Comparison of ENCODE assay signal across 9 mouse cellular contexts in the genomic region with DNA sequence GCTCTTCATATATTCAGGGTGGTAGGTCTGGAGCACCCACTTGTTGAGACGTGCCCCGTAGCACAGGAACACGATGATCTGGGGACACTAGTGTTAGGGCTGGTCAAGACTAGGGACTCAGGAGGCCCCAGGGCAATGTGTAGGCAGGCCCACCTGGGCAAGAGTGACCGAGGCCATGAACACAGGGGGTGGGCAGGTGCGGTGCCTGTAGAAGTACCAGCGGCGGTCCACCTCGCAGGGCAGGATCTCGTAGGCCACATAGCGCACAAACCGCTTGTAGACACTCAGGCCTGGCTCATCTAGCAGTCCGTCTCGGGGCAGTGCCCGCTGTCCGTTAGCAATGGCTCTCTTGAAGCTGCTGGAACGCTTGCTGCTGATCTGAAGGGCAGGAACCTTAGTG. TPM values are rescaled to one million over a fixed set of nuclear protein-coding genes. Genes with fewer than 3 reads are reported as not detected.
DNase-seq lines count a peak whose midpoint lies in the region; ATAC-seq and TF ChIP-seq lines count a peak whose summit lies in the region.
"Had no signal": no experiment of that assay in that cellular context is flagged by ENCODE, and none has a peak within 500 bp of the region (broad histone marks: within the 10 kb centered on the region; RNA-seq: fewer than 3 reads in every experiment).

No protein-coding gene starts in this region.

- H3K27ac ChIP-seq in intestine, postnatal 0 days (ENCODE audit: low read depth, low read length), result no peak overlapping the region
- no peak overlapping the region for H3K27ac ChIP-seq in stomach, embryonic 14.5 days (ENCODE audit: low read length)

- peak overlapping the region; percentile 22; the same call in 1 of the 2 replicates for H3K9ac ChIP-seq in intestine, postnatal 0 days (ENCODE audit: low read depth, low read length)
- H3K9ac ChIP-seq in stomach, embryonic 14.5 days (replicated peaks; ENCODE audit: low read depth, low read length), result no peak overlapping the region

- no peaks in the 10 kb centered on the region for H3K9me3 ChIP-seq in megakaryocyte, embryonic 14.5 days
- H3K9me3 ChIP-seq in intestine, postnatal 0 days (ENCODE audit: control insufficient read depth), result no peaks in the 10 kb centered on the region
- H3K9me3 ChIP-seq in stomach, embryonic 14.5 days (ENCODE audit: control insufficient read depth, low read depth, low read length), result no peaks in the 10 kb centered on the region

- WGBS in intestine, postnatal 0 days, result 90% methylated on average over 16 of the region's 16 CpGs
- 93% methylated on average over 16 of the region's 16 CpGs for WGBS in stomach, embryonic 14.5 days

- H3K27me3 ChIP-seq in megakaryocyte, embryonic 14.5 days (replicated peaks), result no peaks in the 10 kb centered on the region
- no peaks in the 10 kb centered on the region for H3K27me3 ChIP-seq in intestine, postnatal 0 days (replicated peaks; ENCODE audit: control insufficient read depth, insufficient read depth, low read length)
- no peaks in the 10 kb centered on the region for H3K27me3 ChIP-seq in stomach, embryonic 14.5 days (ENCODE audit: control insufficient read depth, insufficient read depth, low read length)

- peaks cover 85% of the 10 kb centered on the region for H3K4me1 ChIP-seq in megakaryocyte, embryonic 14.5 days
- peaks cover 11% of the 10 kb centered on the region; the same call in 1 of the 2 replicates for H3K4me1 ChIP-seq in intestine, postnatal 0 days (replicated peaks; ENCODE audit: control insufficient read depth, insufficient read depth, low read length)
- H3K4me1 ChIP-seq in stomach, embryonic 14.5 days (ENCODE audit: control insufficient read depth, insufficient read depth, low read length), result peaks cover 46% of the 10 kb centered on the region

- ATAC-seq in cerebellum, adult (ENCODE audit: insufficient number of reproducible peaks, low FRiP score, low TSS enrichment), result no peak
- no peak for ATAC-seq in megakaryocyte, adult 5-6 weeks (ENCODE audit: poor library complexity, severe bottlenecking)
- ATAC-seq in intestine, postnatal 0 days, result no peak
- no peak for ATAC-seq in stomach, embryonic 14.5 days (ENCODE audit: insufficient number of reproducible peaks, insufficient read depth, low FRiP score, low read depth)

- TF ChIP-seq CTCF in intestine, postnatal 0 days (IDR thresholded peaks at IDR 0.05; ENCODE audit: low read depth), result no peak

- H3K4me3 ChIP-seq in megakaryocyte, embryonic 14.5 days (replicated peaks), result peak overlapping the region; percentile 19
- no peak overlapping the region for H3K4me3 ChIP-seq in intestine, postnatal 0 days (ENCODE audit: low read depth, low read length)
- no peak overlapping the region for H3K4me3 ChIP-seq in stomach, embryonic 14.5 days (ENCODE audit: low read depth, low read length)

- DNase-seq in cerebellum, adult 9-11 months, result peak; percentile 67
- DNase-seq in lung, postnatal 10 days, result no peak
- no peak for DNase-seq in lung, postnatal 4 days
- DNase-seq: thymus, postnatal 25 days had no signal

- H3K4me2 ChIP-seq in intestine, postnatal 0 days (replicated peaks; ENCODE audit: low read depth), result peak overlapping the region; percentile 93
- peak overlapping the region; percentile 52; the same call in 1 of the 2 replicates for H3K4me2 ChIP-seq in stomach, embryonic 14.5 days (replicated peaks; ENCODE audit: low read depth, low read length)

- H3K36me3 ChIP-seq in megakaryocyte, embryonic 14.5 days (replicated peaks; ENCODE audit: low read length), result peaks cover 78% of the 10 kb centered on the region
- H3K36me3 ChIP-seq in intestine, postnatal 0 days (ENCODE audit: control insufficient read depth, insufficient read depth), result peaks cover 40% of the 10 kb centered on the region
- H3K36me3 ChIP-seq in stomach, embryonic 14.5 days (ENCODE audit: control insufficient read depth, insufficient read depth, low read length), result peaks cover 43% of the 10 kb centered on the region

RNA-seq across cellular contexts. Expression of a gene that starts 1.3 kb away (rescaled TPM):
- polyA plus RNA-seq in megakaryocyte, embryonic 14.5 days (2012; ENCODE audit: insufficient read depth, low replicate concordance), result 2.9 and 3.8 TPM in 2 replicates
- 0.98 and 1.4 TPM in 2 replicates for total RNA-seq in megakaryocyte, adult 5-6 weeks (2015)
- total RNA-seq in megakaryocyte, adult 5-6 weeks (2017), result 0.55 and 0.69 TPM in 2 replicates
- polyA plus RNA-seq in intestine, postnatal 0 days (2015; fragmentation: Nextera tagmentation; extraction: Ambion mirVana), result 1.4 and 1.9 TPM in 2 replicates
- 2.7 and 3.2 TPM in 2 replicates for polyA plus RNA-seq in stomach, embryonic 14.5 days (2014; fragmentation: Nextera tagmentation; extraction: Ambion mirVana)

RNA-seq across cellular contexts. Expression of a gene that starts 2.6 kb away (rescaled TPM):
- polyA plus RNA-seq in megakaryocyte, embryonic 14.5 days (2012; ENCODE audit: insufficient read depth, low replicate concordance), result 34.5 and 115 TPM in 2 replicates
- 48.4 and 54.7 TPM in 2 replicates for total RNA-seq in megakaryocyte, adult 5-6 weeks (2015)
- total RNA-seq in megakaryocyte, adult 5-6 weeks (2017), result 62.6 and 67.6 TPM in 2 replicates
- polyA plus RNA-seq in intestine, postnatal 0 days (2015; fragmentation: Nextera tagmentation; extraction: Ambion mirVana), result 245 and 246 TPM in 2 replicates
- polyA plus RNA-seq in stomach, embryonic 14.5 days (2014; fragmentation: Nextera tagmentation; extraction: Ambion mirVana), result 321 and 347 TPM in 2 replicates

RNA-seq across cellular contexts. Expression of a gene that starts 5.7 kb away (rescaled TPM):
- polyA plus RNA-seq in megakaryocyte, embryonic 14.5 days (2012; ENCODE audit: insufficient read depth, low replicate concordance), result 3.0 and 5.2 TPM in 2 replicates
- 0.07 TPM in 1 of 2 replicates, not detected in the other for total RNA-seq in megakaryocyte, adult 5-6 weeks (2015)
- total RNA-seq in megakaryocyte, adult 5-6 weeks (2017), result 0.33 TPM in 1 of 2 replicates, not detected in the other
- 0.54 and 0.90 TPM in 2 replicates for polyA plus RNA-seq in intestine, postnatal 0 days (2015; fragmentation: Nextera tagmentation; extraction: Ambion mirVana)
- 1.4 and 2.1 TPM in 2 replicates for polyA plus RNA-seq in stomach, embryonic 14.5 days (2014; fragmentation: Nextera tagmentation; extraction: Ambion mirVana)

RNA-seq across cellular contexts. Expression of a gene that starts 7.1 kb away (rescaled TPM):
- 2.4 and 7.8 TPM in 2 replicates for polyA plus RNA-seq in megakaryocyte, embryonic 14.5 days (2012; ENCODE audit: insufficient read depth, low replicate concordance)
- total RNA-seq in megakaryocyte, adult 5-6 weeks (2015), result 6.0 and 7.7 TPM in 2 replicates
- total RNA-seq in megakaryocyte, adult 5-6 weeks (2017), result 10.6 and 14.4 TPM in 2 replicates
- polyA plus RNA-seq in intestine, postnatal 0 days (2015; fragmentation: Nextera tagmentation; extraction: Ambion mirVana), result 22.7 and 23.0 TPM in 2 replicates
- polyA plus RNA-seq in stomach, embryonic 14.5 days (2014; fragmentation: Nextera tagmentation; extraction: Ambion mirVana), result 41.9 and 44.4 TPM in 2 replicates

RNA-seq across cellular contexts. Expression of a gene that starts 8.8 kb away (rescaled TPM):
- polyA plus RNA-seq in megakaryocyte, embryonic 14.5 days (2012; ENCODE audit: insufficient read depth, low replicate concordance), result 59.4 and 75.2 TPM in 2 replicates
- 14.0 and 15.6 TPM in 2 replicates for total RNA-seq in megakaryocyte, adult 5-6 weeks (2015)
- 13.9 and 30.4 TPM in 2 replicates for total RNA-seq in megakaryocyte, adult 5-6 weeks (2017)
- 18.1 and 20.4 TPM in 2 replicates for polyA plus RNA-seq in intestine, postnatal 0 days (2015; fragmentation: Nextera tagmentation; extraction: Ambion mirVana)
- 11.2 and 13.6 TPM in 2 replicates for polyA plus RNA-seq in stomach, embryonic 14.5 days (2014; fragmentation: Nextera tagmentation; extraction: Ambion mirVana)
